Mouse (Mus musculus) liver, embryonic 13.5 days (tissue): Measurements from ENCODE around the gene Cadps2. TPM values are rescaled to one million over a fixed set of nuclear protein-coding genes. Genes with fewer than 3 reads are reported as not detected.
A peak's percentile ranks its signal among the peaks of the same experiment; 100 is the strongest.

Experiments used
- ATAC-seq: fragments of 200-750 bp; cut with Nextera tagmentation; 2 replicates; pipeline ENCODE4 v1.8.0; 2017; ENCODE audit warnings: low read depth, mild to moderate bottlenecking, moderate number of reproducible peaks, moderate library complexity
- DNase-seq: peaks from one replicate; pipeline ENCODE4 v3.0.0; 2022
- H3K27ac ChIP-seq: fragments of 300-500 bp; sonication (generic); 2 replicates; pipeline ENCODE4 v1.5.1; 2015; ENCODE audit warnings: moderate library complexity, mild to moderate bottlenecking, inconsistent platforms
- H3K27me3 ChIP-seq: fragments of 300-500 bp; sonication (generic); 2 replicates; pipeline ENCODE4 v1.6.1; 2015; ENCODE audit warnings: mild to moderate bottlenecking, inconsistent platforms
- H3K36me3 ChIP-seq: fragments of 300-500 bp; sonication (generic); 2 replicates; pipeline ENCODE4 v1.6.1; 2015; ENCODE audit warnings: mild to moderate bottlenecking, inconsistent platforms
- H3K4me1 ChIP-seq: fragments of 300-500 bp; sonication (generic); replicated peaks from 2 replicates; pipeline ENCODE4 v1.6.1; 2015; ENCODE audit warnings: inconsistent platforms
- H3K4me2 ChIP-seq: fragments of 300-500 bp; sonication (generic); 2 replicates; pipeline ENCODE4 v1.6.1; 2015; ENCODE audit warnings: inconsistent platforms, mild to moderate bottlenecking, moderate library complexity
- H3K4me3 ChIP-seq: fragments of 300-500 bp; sonication (generic); replicated peaks from 2 replicates; pipeline ENCODE4 v1.5.1; 2015; ENCODE audit warnings: mild to moderate bottlenecking, inconsistent platforms
- H3K9ac ChIP-seq: fragments of 300-500 bp; sonication (generic); 2 replicates; pipeline ENCODE4 v1.6.1; 2015; ENCODE audit warnings: mild to moderate bottlenecking, inconsistent platforms
- H3K9me3 ChIP-seq: fragments of 300-500 bp; sonication (generic); replicated peaks from 2 replicates; pipeline ENCODE4 v1.6.1; 2016; ENCODE audit warnings: inconsistent platforms
- WGBS: fragments of 180-500 bp; shearing (Covaris S2); methylation state at CpG from one replicate; pipeline ENCODE4 v1.1.7; 2015; ENCODE audit not compliant: insufficient replicate concordance; 5-methylcytosine and 5-hydroxymethylcytosine counted together
- polyA plus RNA-seq: library from polyadenylated mRNA; unstranded; fragments of >200 nt; fragmentation: Nextera tagmentation; extraction: Ambion mirVana; gene quantifications from 2 replicates; pipeline ENCODE4 v1.2.1, GENCODE M21; 2015

Gene Cadps2
- polyA plus RNA-seq = 0.08 and 0.10 TPM in 2 replicates

DNA sequence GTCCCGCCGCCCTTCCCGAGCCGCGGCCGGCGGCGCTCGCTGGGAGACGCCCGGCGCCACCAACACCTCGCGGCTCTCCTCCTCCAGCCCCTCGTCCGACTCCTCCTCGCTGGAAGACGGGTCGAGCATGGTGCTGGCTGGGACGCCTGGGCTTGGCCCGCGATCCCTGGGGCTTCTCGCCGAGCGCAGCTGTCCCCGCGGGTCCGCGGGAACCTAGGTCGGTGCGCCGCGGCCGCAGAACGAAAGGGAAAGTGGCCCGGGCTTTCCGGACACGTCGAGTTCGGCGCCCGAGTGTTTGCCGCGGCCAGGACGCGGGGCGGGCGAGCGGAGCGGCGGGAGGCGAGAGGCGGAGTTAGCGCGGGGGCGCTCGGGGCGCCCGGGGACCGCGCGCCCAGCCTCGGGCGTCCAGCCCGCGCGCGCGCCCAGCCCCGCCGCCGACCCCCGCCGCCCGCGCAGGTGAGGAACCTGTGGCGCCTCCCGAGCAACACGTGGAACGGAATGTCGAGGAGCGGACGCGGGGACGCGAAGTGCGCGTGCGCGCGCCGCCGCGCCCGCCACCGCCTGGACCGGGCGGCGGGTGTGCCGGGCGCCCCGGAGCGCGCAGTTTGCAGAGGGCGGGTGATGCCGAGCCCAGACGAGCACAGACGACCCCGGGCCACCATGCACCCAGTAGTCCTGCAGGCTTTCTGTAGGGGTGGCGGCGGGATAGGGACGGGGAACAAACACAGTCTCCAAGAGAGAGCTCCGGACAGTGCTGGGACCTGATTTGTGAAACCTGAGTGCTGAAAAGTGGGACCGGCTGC lies at the start of gene Cadps2:
TSS of gene Cadps2 (minus strand) at position 413 of the 803 bp plus-strand sequence.
- under 1% methylated on average over 105 of the region's 114 CpGs for WGBS
- H3K36me3 ChIP-seq = no peaks in the 10 kb centered on the region
- no peak within 1 kb of the TSS; the same call in 1 of the 2 replicates for H3K9ac ChIP-seq
- H3K4me2 ChIP-seq = peak within 1 kb of the TSS; percentile 64
- ATAC-seq (no peak), DNase-seq (no peak)
- H3K27me3 ChIP-seq = peaks cover 40% of the 10 kb centered on the region
- peak within 1 kb of the TSS; percentile 58 for H3K4me3 ChIP-seq
- no peaks in the 10 kb centered on the region for H3K9me3 ChIP-seq
- H3K4me1 ChIP-seq = no peaks in the 10 kb centered on the region
- H3K27ac ChIP-seq = no peak within 1 kb of the TSS

DNA sequence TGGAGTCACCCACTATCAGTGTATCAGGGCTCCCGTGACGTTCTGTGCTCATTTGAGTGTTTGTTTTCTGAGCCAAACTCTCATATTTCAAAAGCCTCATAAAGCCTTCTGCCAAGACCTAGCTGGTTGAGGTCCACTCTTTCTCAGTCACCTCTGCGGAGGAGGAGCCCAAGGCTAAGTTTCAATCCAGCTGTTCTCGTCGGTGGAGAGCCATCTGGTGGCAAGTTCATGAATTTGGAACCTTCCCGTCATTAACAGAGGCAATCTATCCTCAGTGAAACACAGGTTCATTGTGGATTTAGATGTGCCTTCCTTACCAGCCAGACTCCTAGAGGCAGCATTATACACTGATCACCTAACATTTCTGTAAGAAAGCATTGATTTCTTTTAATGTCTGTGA lies 47.2 kb upstream of the Cadps2 start:
- Histone ChIP-seq H3K9me3 (no peaks in the 10 kb centered on the region), H3K9ac (no peak overlapping the region), H3K4me2 (no peak overlapping the region), H3K36me3 (no peaks in the 10 kb centered on the region), H3K4me1 (no peaks in the 10 kb centered on the region), H3K27ac (no peak overlapping the region), H3K27me3 (no peaks in the 10 kb centered on the region), H3K4me3 (no peak overlapping the region)
- ATAC-seq (no peak), DNase-seq (no peak)
- 17% methylated on average over 6 of the region's 6 CpGs for WGBS

DNA sequence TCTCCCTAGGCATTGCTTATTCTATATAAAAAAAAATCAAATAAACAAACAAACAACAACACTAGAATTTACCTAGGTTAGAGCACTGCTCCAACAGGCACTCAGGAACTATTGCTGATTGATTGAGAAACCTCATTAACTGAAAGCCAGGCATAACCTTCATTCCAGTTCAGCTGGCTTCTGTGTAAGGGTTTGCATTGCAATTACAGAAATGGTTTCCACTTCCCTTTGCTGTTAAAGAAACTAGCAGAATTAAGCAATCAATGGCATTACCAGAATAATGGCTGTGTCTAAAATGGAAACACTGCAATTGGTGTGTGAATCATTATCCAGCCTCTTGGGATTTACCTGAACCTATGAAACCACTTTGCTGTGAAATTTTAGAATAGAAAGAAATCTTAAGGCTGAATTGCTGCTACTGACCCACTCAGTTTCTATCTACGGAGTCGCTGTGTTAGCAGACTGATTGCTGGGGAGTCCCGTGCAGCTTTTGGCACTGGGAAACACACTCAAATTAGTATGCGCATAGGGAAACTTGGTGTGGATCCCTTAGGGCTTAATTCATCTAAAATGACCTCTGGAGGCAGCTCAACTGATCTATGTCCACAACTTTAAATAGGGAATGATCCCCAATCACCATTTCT lies 37.7 kb upstream of the Cadps2 start:
- no peaks in the 10 kb centered on the region for H3K36me3 ChIP-seq
- DNase-seq (no peak), ATAC-seq (no peak)
- WGBS = 68% methylated on average over 4 of the region's 4 CpGs
- no peak overlapping the region for H3K4me2 ChIP-seq
- H3K9ac ChIP-seq = no peak overlapping the region
- H3K27ac ChIP-seq = no peak overlapping the region
- no peak overlapping the region for H3K4me3 ChIP-seq
- H3K4me1 ChIP-seq = no peaks in the 10 kb centered on the region
- H3K27me3 ChIP-seq = no peaks in the 10 kb centered on the region
- H3K9me3 ChIP-seq = no peaks in the 10 kb centered on the region; the same call in 1 of the 2 replicates

DNA sequence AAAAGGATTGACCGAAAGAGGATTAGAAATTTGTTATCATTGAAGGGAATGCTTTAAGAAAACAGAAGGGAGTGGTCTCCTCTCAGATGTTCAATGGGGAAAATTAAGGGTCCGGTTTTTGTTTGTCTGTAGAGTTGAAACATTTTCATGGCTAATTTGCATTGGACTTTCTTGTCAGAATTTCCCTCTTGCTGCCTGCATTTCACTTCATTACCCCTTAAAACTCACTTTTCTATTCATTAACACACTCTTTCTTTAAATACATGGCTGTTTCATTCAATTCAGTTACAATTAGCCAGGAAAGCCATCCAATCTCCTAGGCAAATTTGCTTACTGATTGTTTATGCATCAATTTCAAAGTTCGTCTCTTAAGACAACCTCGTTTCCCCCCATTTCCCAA lies 37.1 kb upstream of the Cadps2 start:
- DNase-seq (no peak), ATAC-seq (no peak)
- Histone ChIP-seq H3K4me3 (no peak overlapping the region), H3K9me3 (no peaks in the 10 kb centered on the region; the same call in 1 of the 2 replicates), H3K9ac (no peak overlapping the region), H3K4me2 (no peak overlapping the region), H3K36me3 (no peaks in the 10 kb centered on the region), H3K27ac (no peak overlapping the region), H3K4me1 (no peaks in the 10 kb centered on the region), H3K27me3 (no peaks in the 10 kb centered on the region)
- 57% methylated on average over 4 of the region's 4 CpGs for WGBS

DNA sequence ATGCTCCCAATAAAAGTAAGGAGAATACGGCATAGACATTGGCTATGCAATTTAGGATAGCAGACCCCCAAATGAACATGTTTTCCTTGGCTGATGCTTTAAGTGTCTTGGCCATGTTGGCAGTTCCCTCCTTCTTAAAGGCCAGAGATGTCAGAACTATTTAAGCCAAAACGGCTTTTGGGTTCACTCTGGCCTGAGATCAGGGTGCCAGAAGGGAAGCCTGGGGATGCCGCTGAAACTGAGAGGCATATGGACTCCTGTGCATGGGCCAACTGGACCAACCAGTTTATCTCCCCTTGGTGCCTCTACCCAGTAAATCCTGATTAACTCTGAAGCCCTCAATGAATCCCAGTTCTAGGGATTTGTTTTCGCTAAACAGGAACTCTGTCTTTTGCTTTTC lies 34.6 kb upstream of the Cadps2 start:
- Histone ChIP-seq H3K9me3 (no peaks in the 10 kb centered on the region; the same call in 1 of the 2 replicates), H3K27me3 (no peaks in the 10 kb centered on the region), H3K9ac (no peak overlapping the region), H3K4me1 (no peaks in the 10 kb centered on the region), H3K4me2 (no peak overlapping the region), H3K4me3 (no peak overlapping the region), H3K36me3 (no peaks in the 10 kb centered on the region), H3K27ac (no peak overlapping the region)
- ATAC-seq = no peak
- WGBS = 71% methylated on average over 4 of the region's 4 CpGs
- no peak for DNase-seq

DNA sequence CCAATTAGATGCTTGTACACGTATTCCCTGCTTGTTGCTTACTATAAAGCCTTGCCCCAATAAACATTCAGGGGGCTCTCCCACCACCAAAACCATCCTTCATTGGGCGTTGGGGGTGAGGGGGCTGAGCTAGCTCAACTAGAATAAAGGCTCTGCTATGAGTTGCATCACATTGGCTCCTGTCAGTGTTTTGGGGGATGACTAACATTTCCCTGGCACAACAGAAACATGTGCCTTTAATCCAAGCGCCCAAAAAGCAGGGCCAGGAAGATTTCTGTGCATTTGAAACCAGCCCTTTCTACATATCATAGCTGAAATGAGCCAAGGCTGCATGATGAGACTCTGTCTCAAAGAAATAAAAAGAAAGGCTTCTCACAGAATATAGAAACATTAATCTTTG lies 34.0 kb upstream of the Cadps2 start:
- H3K27ac ChIP-seq = no peak overlapping the region
- no peaks in the 10 kb centered on the region for H3K27me3 ChIP-seq
- H3K4me3 ChIP-seq = no peak overlapping the region
- no peaks in the 10 kb centered on the region; the same call in 1 of the 2 replicates for H3K9me3 ChIP-seq
- ATAC-seq (no peak), DNase-seq (no peak)
- H3K4me2 ChIP-seq = no peak overlapping the region
- no peaks in the 10 kb centered on the region for H3K36me3 ChIP-seq
- no peak overlapping the region for H3K9ac ChIP-seq
- WGBS = 47% methylated on average over 3 of the region's 3 CpGs
- no peaks in the 10 kb centered on the region for H3K4me1 ChIP-seq

DNA sequence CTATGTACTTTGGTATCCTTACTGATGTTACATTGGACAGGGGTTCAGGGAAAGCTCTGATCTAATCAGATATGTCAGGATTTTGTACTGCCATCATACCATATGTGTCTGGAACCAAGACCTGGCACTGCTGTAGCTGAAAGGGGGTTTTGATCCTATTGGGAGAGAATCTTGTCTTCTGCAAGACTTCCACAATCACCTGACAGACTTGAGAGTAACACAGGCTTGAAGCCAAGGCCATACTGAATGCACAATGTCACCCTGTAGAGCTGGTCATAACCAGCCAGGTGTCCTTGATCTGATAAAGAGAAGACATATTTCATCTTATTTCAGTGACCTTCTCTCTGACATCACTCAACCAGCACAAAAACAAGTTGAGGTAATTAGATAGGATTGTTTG lies 30.8 kb upstream of the Cadps2 start:
- Histone ChIP-seq H3K4me2 (no peak overlapping the region), H3K9me3 (no peaks in the 10 kb centered on the region), H3K9ac (no peak overlapping the region), H3K4me1 (no peaks in the 10 kb centered on the region), H3K4me3 (no peak overlapping the region), H3K36me3 (no peaks in the 10 kb centered on the region), H3K27ac (no peak overlapping the region), H3K27me3 (no peaks in the 10 kb centered on the region)
- DNase-seq = no peak
- no peak for ATAC-seq

DNA sequence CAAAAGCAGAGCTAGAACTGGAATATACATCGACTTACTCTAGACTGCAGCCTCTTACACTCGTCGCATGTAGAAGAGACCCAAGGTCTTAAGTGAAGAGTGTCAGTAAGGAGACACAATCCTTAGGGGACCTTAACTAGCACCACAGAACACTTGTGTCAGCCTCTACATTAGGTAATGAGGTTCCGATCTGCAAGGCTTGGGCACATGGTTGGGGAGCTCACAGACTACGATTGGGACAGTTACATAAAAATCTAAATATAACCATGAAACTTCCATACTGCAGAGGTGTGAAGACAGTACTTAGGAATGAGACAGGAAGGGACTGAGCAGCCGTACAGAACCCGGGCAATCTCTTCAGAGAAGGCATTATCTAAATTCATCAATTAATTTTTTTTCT lies 27.1 kb upstream of the Cadps2 start:
- ATAC-seq = no peak
- Histone ChIP-seq H3K9ac (no peak overlapping the region), H3K9me3 (no peaks in the 10 kb centered on the region), H3K4me3 (no peak overlapping the region), H3K36me3 (no peaks in the 10 kb centered on the region), H3K4me1 (no peaks in the 10 kb centered on the region), H3K27me3 (no peaks in the 10 kb centered on the region), H3K4me2 (no peak overlapping the region), H3K27ac (no peak overlapping the region)
- 71% methylated on average over 7 of the region's 7 CpGs for WGBS
- no peak for DNase-seq

DNA sequence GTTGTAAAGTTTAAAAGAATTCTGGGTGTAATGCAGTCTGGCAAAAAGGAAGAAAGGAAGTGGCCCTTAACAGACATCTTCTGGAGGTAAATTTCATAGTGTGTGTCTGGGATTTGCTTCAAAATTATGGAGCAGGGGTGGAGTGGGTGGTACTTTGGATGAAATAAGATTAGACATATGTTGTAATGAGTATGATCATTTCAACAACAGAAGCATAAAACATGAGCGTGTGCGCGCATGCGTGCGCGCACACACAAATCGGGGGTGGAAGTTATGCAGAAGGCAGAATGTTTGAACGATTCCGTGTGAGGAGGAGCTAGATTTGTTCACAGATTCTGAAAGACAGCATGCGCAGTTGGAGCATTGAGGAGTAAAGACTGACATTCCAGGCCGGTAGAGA lies 14.2 kb upstream of the Cadps2 start:
- H3K4me3 ChIP-seq = no peak overlapping the region

DNA sequence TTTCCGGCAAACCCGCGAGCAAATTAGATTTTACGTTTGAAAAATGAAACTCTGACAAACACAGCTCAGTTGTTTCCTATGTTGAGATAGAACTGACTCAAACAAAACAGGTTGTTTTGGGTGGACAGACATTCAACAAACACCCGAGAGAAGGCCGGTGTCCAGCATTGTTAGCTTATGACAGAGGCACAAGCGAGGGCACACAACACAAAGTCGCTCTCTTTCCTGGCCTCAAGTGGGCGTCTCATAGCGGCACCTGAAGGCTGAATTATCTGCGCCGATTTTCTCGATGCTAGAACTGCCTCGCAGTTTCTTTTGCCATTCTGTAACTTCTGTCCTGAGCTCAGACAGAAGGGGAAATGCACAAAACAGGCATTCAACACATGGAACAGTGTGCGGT lies 780 bp upstream of the Cadps2 start:
- DNase-seq (no peak), ATAC-seq (no peak)
- H3K9ac ChIP-seq = no peak overlapping the region
- no peaks in the 10 kb centered on the region for H3K36me3 ChIP-seq
- H3K4me2 ChIP-seq = peak overlapping the region; percentile 64
- H3K9me3 ChIP-seq = no peaks in the 10 kb centered on the region
- peaks cover 40% of the 10 kb centered on the region for H3K27me3 ChIP-seq
- no peaks in the 10 kb centered on the region for H3K4me1 ChIP-seq
- H3K27ac ChIP-seq = no peak overlapping the region
- H3K4me3 ChIP-seq = peak overlapping the region; percentile 58
- WGBS = 2% methylated on average over 15 of the region's 15 CpGs

More for the DNA sequence above, 14.2 kb upstream of the Cadps2 start:
- H3K4me1 ChIP-seq = no peaks in the 10 kb centered on the region
- H3K27me3 ChIP-seq = no peaks in the 10 kb centered on the region
- no peaks in the 10 kb centered on the region for H3K36me3 ChIP-seq
- H3K4me2 ChIP-seq = no peak overlapping the region
- H3K27ac ChIP-seq = no peak overlapping the region
- H3K9ac ChIP-seq = no peak overlapping the region
- WGBS = 82% methylated on average over 11 of the region's 11 CpGs
- ATAC-seq (no peak), DNase-seq (no peak)
- H3K9me3 ChIP-seq = no peaks in the 10 kb centered on the region

DNA sequence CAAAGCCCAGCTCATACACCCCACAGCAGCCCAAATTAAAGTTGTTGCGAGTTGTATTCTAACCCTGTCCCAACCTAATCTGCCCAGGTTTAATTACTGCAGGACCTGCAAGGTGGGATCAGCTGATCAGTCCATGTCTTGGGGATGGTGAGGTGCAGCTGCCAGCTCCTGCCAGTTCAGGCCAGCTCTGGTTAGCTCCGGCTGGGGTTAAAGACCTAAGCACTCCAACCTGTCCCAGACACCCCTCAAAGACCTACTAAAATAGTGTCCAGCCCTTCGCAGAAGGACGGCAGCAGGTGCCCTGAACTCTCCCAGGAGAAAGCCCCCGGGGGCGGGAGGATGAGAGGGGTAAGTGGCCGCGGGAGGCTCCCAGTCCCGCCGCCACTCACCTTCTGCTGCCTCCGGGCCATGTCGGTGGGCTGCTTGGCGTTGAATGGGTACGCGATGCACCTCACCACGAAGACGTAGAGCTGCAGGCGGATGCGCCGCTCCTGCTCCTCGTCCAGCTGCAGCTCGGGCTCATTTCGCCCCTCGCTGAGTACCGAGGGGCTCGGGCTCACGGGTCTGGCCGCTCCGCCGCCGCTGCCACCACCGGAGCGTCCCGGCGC lies 716 bp downstream of the Cadps2 start:
- DNase-seq (no peak), ATAC-seq (no peak)
- Histone ChIP-seq H3K4me1 (no peaks in the 10 kb centered on the region), H3K9ac (no peak overlapping the region; the same call in 1 of the 2 replicates), H3K9me3 (no peaks in the 10 kb centered on the region), H3K27me3 (peaks cover 40% of the 10 kb centered on the region), H3K4me3 (peak overlapping the region; percentile 58), H3K27ac (no peak overlapping the region), H3K36me3 (no peaks in the 10 kb centered on the region), H3K4me2 (peak overlapping the region; percentile 64)
- 4% methylated on average over 35 of the region's 35 CpGs for WGBS
